Mouse (Mus musculus) 3T3-L1 (cell line): ENCODE measurements around the gene Tnrc6a.
"Not testable (repeated sequence)": the region's sequence is repeated elsewhere in the genome, so short reads cannot be mapped to it uniquely, and the experiment has no call there.

ENCODE experiments used
- DNase-seq: peaks from one replicate; pipeline ENCODE4 v3.0.0-alpha.2; 2015; ENCODE audit warnings: low read depth, low spot score

Tnrc6a gene

GRCm38 (mm10) chr7:123123665-123124298 is at the start of gene Tnrc6a:
Tnrc6a (plus strand) TSS chr7:123123885.
- peak; percentile 80 for DNase-seq

- DNase-seq: peak; percentile 72
Observed at GRCm38 (mm10) chr7:123082236-123082635, 41.4 kb upstream of the Tnrc6a start.

- peak; percentile 58 for DNase-seq
Observed at GRCm38 (mm10) chr7:123083441-123084123, 40.1 kb upstream of the Tnrc6a start.

GRCm38 (mm10) chr7:123084180-123084691 is 39.4 kb upstream of the Tnrc6a start:
- peak; percentile 67 for DNase-seq

GRCm38 (mm10) chr7:123084708-123085107 is 39.0 kb upstream of the Tnrc6a start:
- no peak for DNase-seq

GRCm38 (mm10) chr7:123088920-123089319 is 34.8 kb upstream of the Tnrc6a start:
- DNase-seq: no peak

- DNase-seq: peak; percentile 20
Observed at GRCm38 (mm10) chr7:123096344-123097120, 27.2 kb upstream of the Tnrc6a start.

GRCm38 (mm10) chr7:123097891-123098750 is 25.6 kb upstream of the Tnrc6a start:
- DNase-seq: peak; percentile 80

GRCm38 (mm10) chr7:123101295-123101694 is 22.4 kb upstream of the Tnrc6a start:
- no peak for DNase-seq

GRCm38 (mm10) chr7:123105381-123105780 is 18.3 kb upstream of the Tnrc6a start:
- DNase-seq: not testable (repeated sequence)

- DNase-seq: peak; percentile 63
Observed at GRCm38 (mm10) chr7:123105906-123106305, 17.8 kb upstream of the Tnrc6a start.

GRCm38 (mm10) chr7:123106326-123106725 is 17.4 kb upstream of the Tnrc6a start:
- DNase-seq: no peak

- DNase-seq: peak; percentile 91
Observed at GRCm38 (mm10) chr7:123108058-123109055, 15.3 kb upstream of the Tnrc6a start.

GRCm38 (mm10) chr7:123109361-123110000 is 14.2 kb upstream of the Tnrc6a start:
- DNase-seq: no peak

GRCm38 (mm10) chr7:123110135-123110534 is 13.6 kb upstream of the Tnrc6a start:
- peak; percentile 96 for DNase-seq

- no peak for DNase-seq
Observed at GRCm38 (mm10) chr7:123113590-123113989, 10.1 kb upstream of the Tnrc6a start.

GRCm38 (mm10) chr7:123116799-123117198 is 6.9 kb upstream of the Tnrc6a start:
- no peak for DNase-seq

GRCm38 (mm10) chr7:123117209-123117608 is 6.5 kb upstream of the Tnrc6a start:
- no peak for DNase-seq

GRCm38 (mm10) chr7:123120516-123120915 is 3.2 kb upstream of the Tnrc6a start:
- DNase-seq: peak; percentile 83
